Mouse (Mus musculus): ENCODE data around the gene Cpvl.

- TF ChIP-seq CTCF (conservative IDR thresholded peaks at IDR 0.05; ENCODE audit: insufficient read depth, insufficient read length, low read depth, low read length), result no peak
- no peak for TF ChIP-seq POLR2A (IDR thresholded peaks at IDR 0.05; ENCODE audit: low read depth, low read length)
These were observed 4.4 kb downstream of the Cpvl start for GRCm38 (mm10) chr6:53974040-53974439.
